Mouse (Mus musculus) hindbrain, embryonic 11.5 days (tissue): Measurements from ENCODE around the gene Tank. TPM values are rescaled to one million over a fixed set of nuclear protein-coding genes. Genes with fewer than 3 reads are reported as not detected.

Source experiments
- ATAC-seq: fragments of 200-750 bp; cut with Nextera tagmentation; 2 replicates; pipeline ENCODE4 v1.8.0; 2017; ENCODE audit warnings: mild to moderate bottlenecking, moderate TSS enrichment, moderate library complexity; ENCODE audit not compliant: low FRiP score
- DNase-seq: peaks from one replicate; pipeline ENCODE4 v3.0.0-alpha.2; 2015; ENCODE audit warnings: low spot score
- H3K27ac ChIP-seq: fragments of 300-500 bp; sonication (generic); 2 replicates; pipeline ENCODE4 v1.5.1; 2014; ENCODE audit warnings: mild to moderate bottlenecking, low read depth, low read length
- H3K27me3 ChIP-seq: fragments of 300-500 bp; sonication (generic); 2 replicates; pipeline ENCODE4 v1.6.1; 2014; ENCODE audit warnings: mild to moderate bottlenecking, low read length, moderate library complexity, mixed read lengths; ENCODE audit not compliant: control insufficient read depth, insufficient read depth
- H3K36me3 ChIP-seq: fragments of 300-500 bp; sonication (generic); 2 replicates; pipeline ENCODE4 v1.6.1; 2014; ENCODE audit warnings: mild to moderate bottlenecking, low read length, moderate library complexity, mixed read lengths; ENCODE audit not compliant: control insufficient read depth, insufficient read depth
- H3K4me1 ChIP-seq: fragments of 300-500 bp; sonication (generic); replicated peaks from 2 replicates; pipeline ENCODE4 v1.6.1; 2014; ENCODE audit warnings: low read length, mixed read lengths; ENCODE audit not compliant: control insufficient read depth, insufficient read depth
- H3K4me2 ChIP-seq: fragments of 300-500 bp; sonication (generic); replicated peaks from 2 replicates; pipeline ENCODE4 v1.6.1; 2014; ENCODE audit warnings: mild to moderate bottlenecking, low read depth, low read length
- H3K4me3 ChIP-seq: fragments of 300-500 bp; sonication (generic); 2 replicates; pipeline ENCODE4 v1.5.1; 2014; ENCODE audit warnings: low read depth, low read length
- H3K9ac ChIP-seq: fragments of 300-500 bp; sonication (generic); 2 replicates; pipeline ENCODE4 v1.6.1; 2014; ENCODE audit warnings: low read depth, low read length
- H3K9me3 ChIP-seq: fragments of 300-500 bp; sonication (generic); 2 replicates; pipeline ENCODE4 v1.6.1; 2016; ENCODE audit warnings: low read length; ENCODE audit not compliant: control insufficient read depth
- WGBS: fragments of 180-500 bp; shearing (Covaris S2); extraction: QIAGEN DNeasy Blood & Tissue Kit; methylation state at CpG from one replicate; pipeline ENCODE4 v1.1.7; 2014; 5-methylcytosine and 5-hydroxymethylcytosine counted together
- polyA plus RNA-seq: library from polyadenylated mRNA; unstranded; fragments of >200 nt; fragmentation: Nextera tagmentation; extraction: Ambion mirVana; gene quantifications from 2 replicates; pipeline ENCODE4 v1.2.1, GENCODE M21; 2014

The Tank gene
- polyA plus RNA-seq, 1 experiment from 2014 or later, result 35.8 TPM

GRCm38 (mm10) chr2:61555367-61555766, 23.0 kb upstream of the Tank start:
- Histone ChIP-seq H3K36me3 (no peaks in the 10 kb centered on the region), H3K4me2 (no peak overlapping the region), H3K4me3 (no peak overlapping the region), H3K27ac (no peak overlapping the region), H3K9me3 (no peaks in the 10 kb centered on the region), H3K9ac (no peak overlapping the region), H3K4me1 (no peaks in the 10 kb centered on the region), H3K27me3 (no peaks in the 10 kb centered on the region)
- ATAC-seq (no peak), DNase-seq (no peak)
- 77% methylated on average over 7 of the region's 7 CpGs for WGBS

- no peaks in the 10 kb centered on the region for H3K4me1 ChIP-seq
- H3K36me3 ChIP-seq, result no peaks in the 10 kb centered on the region
- no peak overlapping the region for H3K4me3 ChIP-seq
- H3K9ac ChIP-seq, result no peak overlapping the region
- no peak for ATAC-seq
- no peak overlapping the region for H3K4me2 ChIP-seq
- 56% methylated on average over 2 of the region's 2 CpGs for WGBS
- no peak for DNase-seq
- no peaks in the 10 kb centered on the region for H3K27me3 ChIP-seq
- no peak overlapping the region for H3K27ac ChIP-seq
- no peaks in the 10 kb centered on the region for H3K9me3 ChIP-seq
Observed at GRCm38 (mm10) chr2:61555825-61556224, 22.6 kb upstream of the Tank start.

- H3K4me3 ChIP-seq, result no peak overlapping the region
- H3K36me3 ChIP-seq, result no peaks in the 10 kb centered on the region
- no peak overlapping the region for H3K9ac ChIP-seq
- H3K27ac ChIP-seq, result no peak overlapping the region
- ATAC-seq, result no peak
- WGBS, result 86% methylated on average over 3 of the region's 3 CpGs
- no peak overlapping the region for H3K4me2 ChIP-seq
- H3K9me3 ChIP-seq, result no peaks in the 10 kb centered on the region
- DNase-seq, result no peak
- no peaks in the 10 kb centered on the region for H3K27me3 ChIP-seq
- no peaks in the 10 kb centered on the region for H3K4me1 ChIP-seq
Observed at GRCm38 (mm10) chr2:61556639-61557038, 21.7 kb upstream of the Tank start.

GRCm38 (mm10) chr2:61557848-61558471, 20.4 kb upstream of the Tank start:
- no peak overlapping the region for H3K4me3 ChIP-seq
- no peak overlapping the region for H3K4me2 ChIP-seq
- H3K36me3 ChIP-seq, result no peaks in the 10 kb centered on the region
- H3K9me3 ChIP-seq, result no peaks in the 10 kb centered on the region
- no peak for ATAC-seq
- H3K9ac ChIP-seq, result no peak overlapping the region
- no peaks in the 10 kb centered on the region for H3K27me3 ChIP-seq
- no peak for DNase-seq
- H3K27ac ChIP-seq, result no peak overlapping the region
- H3K4me1 ChIP-seq, result no peaks in the 10 kb centered on the region
- WGBS, result 88% methylated on average over 5 of the region's 5 CpGs

DNA sequence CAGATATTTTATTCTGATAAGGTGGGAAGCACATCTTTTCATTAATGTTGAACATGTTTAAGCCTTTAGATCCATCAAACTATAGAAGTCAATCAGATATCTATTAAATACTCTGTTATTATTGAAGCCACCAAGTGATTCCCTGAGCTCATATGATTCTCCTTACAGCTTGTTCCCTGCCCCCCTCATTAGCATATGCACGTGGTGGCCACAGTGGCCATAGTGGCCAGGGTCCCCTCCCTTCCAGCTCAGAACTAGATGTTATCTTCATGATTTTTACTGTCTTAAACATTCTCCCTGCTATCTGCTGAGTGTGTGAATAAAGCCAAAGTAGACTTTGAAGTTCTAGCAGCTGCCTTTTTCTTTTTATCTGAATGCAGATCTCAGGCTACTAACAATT, 17.3 kb upstream of the Tank start:
- no peaks in the 10 kb centered on the region for H3K9me3 ChIP-seq
- no peak overlapping the region for H3K27ac ChIP-seq
- WGBS, result 8% methylated on average over 1 of the region's 1 CpGs
- no peak overlapping the region for H3K4me2 ChIP-seq
- no peaks in the 10 kb centered on the region for H3K4me1 ChIP-seq
- no peaks in the 10 kb centered on the region for H3K27me3 ChIP-seq
- no peaks in the 10 kb centered on the region for H3K36me3 ChIP-seq
- no peak for ATAC-seq
- DNase-seq, result no peak
- no peak overlapping the region for H3K9ac ChIP-seq
- no peak overlapping the region for H3K4me3 ChIP-seq

DNA sequence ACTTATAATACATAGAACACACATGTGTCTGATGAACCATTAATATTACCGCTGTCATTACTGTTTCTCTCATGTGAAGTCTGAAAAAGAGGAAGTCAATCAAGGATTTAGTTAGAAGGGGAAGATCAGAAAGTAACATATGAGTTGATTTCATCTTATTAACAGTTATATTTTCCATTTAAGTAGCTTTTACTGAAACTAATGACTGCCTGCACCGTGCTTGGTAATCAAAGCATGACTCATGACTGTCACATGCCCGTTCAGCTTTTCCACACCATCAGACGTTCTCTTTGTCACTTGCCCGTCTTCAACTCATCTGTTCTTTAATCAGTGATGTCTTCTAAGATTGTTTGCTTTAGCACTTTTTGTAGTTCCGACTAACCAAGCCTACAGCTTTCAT, 15.2 kb upstream of the Tank start:
- no peak for ATAC-seq
- no peak overlapping the region for H3K27ac ChIP-seq

GRCm38 (mm10) chr2:61567045-61567783, 11.2 kb upstream of the Tank start:
- Histone ChIP-seq H3K27me3 (no peaks in the 10 kb centered on the region), H3K4me1 (no peaks in the 10 kb centered on the region), H3K4me3 (no peak overlapping the region), H3K9me3 (no peaks in the 10 kb centered on the region), H3K36me3 (no peaks in the 10 kb centered on the region), H3K4me2 (no peak overlapping the region), H3K27ac (no peak overlapping the region), H3K9ac (no peak overlapping the region)
- ATAC-seq (no peak), DNase-seq (peak; percentile 28)
- 76% methylated on average over 4 of the region's 4 CpGs for whole genome bisulfite sequencing

More for the DNA sequence above, 15.2 kb upstream of the Tank start:
- H3K9me3 ChIP-seq, result no peaks in the 10 kb centered on the region
- no peaks in the 10 kb centered on the region for H3K36me3 ChIP-seq
- no peak overlapping the region for H3K4me3 ChIP-seq
- H3K9ac ChIP-seq, result no peak overlapping the region
- no peaks in the 10 kb centered on the region for H3K27me3 ChIP-seq
- DNase-seq, result no peak
- no peak overlapping the region for H3K4me2 ChIP-seq
- WGBS, result 86% methylated on average over 6 of the region's 6 CpGs
- H3K4me1 ChIP-seq, result no peaks in the 10 kb centered on the region

GRCm38 (mm10) chr2:61569181-61569580, 9.2 kb upstream of the Tank start:
- ATAC-seq (no peak), DNase-seq (no peak)
- WGBS, result 89% methylated on average over 6 of the region's 6 CpGs
- no peak overlapping the region for H3K9ac ChIP-seq
- no peaks in the 10 kb centered on the region for H3K9me3 ChIP-seq
- H3K4me1 ChIP-seq, result no peaks in the 10 kb centered on the region
- H3K27me3 ChIP-seq, result no peaks in the 10 kb centered on the region
- H3K36me3 ChIP-seq, result no peaks in the 10 kb centered on the region
- H3K4me3 ChIP-seq, result no peak overlapping the region
- no peak overlapping the region for H3K27ac ChIP-seq
- no peak overlapping the region for H3K4me2 ChIP-seq

DNA sequence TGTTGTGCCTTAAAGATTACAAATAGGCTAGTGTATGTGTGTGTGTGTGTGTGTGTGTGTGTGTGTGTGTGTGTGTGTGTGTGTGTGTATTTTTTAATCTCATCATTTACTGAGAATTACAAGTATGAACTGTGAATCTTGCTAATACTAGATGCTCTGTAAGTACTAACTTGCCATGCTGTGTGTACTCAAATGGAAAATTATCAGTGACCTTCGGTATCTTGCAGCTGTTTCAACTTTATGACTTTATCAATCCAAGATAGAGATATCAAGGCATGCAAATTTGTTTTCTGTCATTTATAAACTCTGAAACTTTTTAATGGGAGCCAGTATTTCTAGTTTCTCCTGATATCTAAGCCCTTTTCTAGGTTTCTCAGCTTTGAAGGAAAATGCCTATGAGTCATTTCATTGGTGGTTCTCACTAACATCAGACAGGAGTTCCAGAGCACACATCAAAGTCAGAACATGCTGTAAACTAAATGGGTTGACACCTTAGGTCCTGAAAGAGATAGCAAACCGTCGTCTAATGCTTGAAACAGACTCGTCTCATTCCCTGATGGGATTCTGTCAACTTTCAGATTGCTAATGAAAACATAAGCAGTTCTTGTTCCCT, 6.9 kb upstream of the Tank start:
- 79% methylated on average over 4 of the region's 4 CpGs for WGBS
- Histone ChIP-seq H3K4me2 (no peak overlapping the region), H3K27me3 (no peaks in the 10 kb centered on the region), H3K4me3 (no peak overlapping the region), H3K9ac (no peak overlapping the region), H3K36me3 (no peaks in the 10 kb centered on the region), H3K27ac (no peak overlapping the region), H3K9me3 (no peaks in the 10 kb centered on the region), H3K4me1 (no peaks in the 10 kb centered on the region)
- no peak for ATAC-seq
- no peak for DNase-seq
